15 mouse cellular contexts compared by ENCODE assay signal in the genomic region with DNA sequence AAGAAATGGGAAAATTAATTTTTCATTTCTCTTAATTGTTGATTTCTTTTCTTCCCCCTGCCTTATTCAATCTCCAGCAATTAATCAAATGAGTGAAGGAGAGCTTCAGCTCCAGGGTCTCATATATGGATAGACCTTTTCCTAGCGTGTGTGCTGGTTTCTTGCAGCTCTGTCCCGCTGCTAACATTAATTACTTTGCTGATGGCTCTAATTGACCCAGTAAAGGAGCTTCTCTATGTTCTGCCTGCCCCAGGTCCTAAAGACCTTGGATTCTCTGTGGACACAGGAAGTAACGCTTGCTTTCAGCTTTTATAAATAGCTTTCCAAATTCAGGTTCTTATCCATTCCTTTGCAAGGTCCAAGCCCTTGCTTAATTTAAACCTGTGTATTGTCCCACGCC.
"Had no signal": no experiment of that assay in that cellular context is flagged by ENCODE, and none has a peak within 500 bp of the region (broad histone marks: within the 10 kb centered on the region; RNA-seq: fewer than 3 reads in every experiment).

No protein-coding gene starts in this region.

- H3K4me2 ChIP-seq: limb, embryonic 12.5 days; liver, embryonic 13.5 days; lung, embryonic 15.5 days; midbrain, embryonic 12.5 days had no signal

- H3K9ac ChIP-seq: limb, embryonic 12.5 days; liver, embryonic 13.5 days; liver, postnatal 0 days; lung, embryonic 15.5 days; midbrain, embryonic 12.5 days had no signal

- H3K36me3 ChIP-seq: limb, embryonic 12.5 days; liver, embryonic 13.5 days; lung, embryonic 15.5 days; midbrain, embryonic 12.5 days had no signal

- H3K27ac ChIP-seq: layer of hippocampus, adult 2 months; limb, embryonic 12.5 days; liver, embryonic 13.5 days; lung, embryonic 15.5 days; macrophage; midbrain, embryonic 12.5 days had no signal

- H3K4me3 ChIP-seq: layer of hippocampus, adult 2 months; limb, embryonic 12.5 days; liver, embryonic 13.5 days; lung, embryonic 15.5 days; megakaryocyte, embryonic 14.5 days; midbrain, embryonic 12.5 days had no signal

- H3K4me1 ChIP-seq: limb, embryonic 12.5 days; liver, embryonic 13.5 days; lung, embryonic 15.5 days; megakaryocyte, embryonic 14.5 days; midbrain, embryonic 12.5 days had no signal

- ATAC-seq: liver, postnatal 0 days had no signal

- H3K27me3 ChIP-seq: limb, embryonic 12.5 days; liver, embryonic 13.5 days; lung, embryonic 15.5 days; megakaryocyte, embryonic 14.5 days; midbrain, embryonic 12.5 days had no signal

- H3K9me3 ChIP-seq: limb, embryonic 12.5 days; liver, embryonic 13.5 days; lung, embryonic 15.5 days; midbrain, embryonic 12.5 days had no signal

- DNase-seq: kidney, adult 18-20 months; kidney, postnatal 10 days; kidney, postnatal 4 days; liver; liver, embryonic 13.5 days; liver, postnatal 0 days; lung, postnatal 14 days; right cerebral cortex, postnatal 14 days; thymus, postnatal 14 days had no signal
